Mouse (Mus musculus): ENCODE measurements around the gene Zfp423.

Zfp423 gene

DNA sequence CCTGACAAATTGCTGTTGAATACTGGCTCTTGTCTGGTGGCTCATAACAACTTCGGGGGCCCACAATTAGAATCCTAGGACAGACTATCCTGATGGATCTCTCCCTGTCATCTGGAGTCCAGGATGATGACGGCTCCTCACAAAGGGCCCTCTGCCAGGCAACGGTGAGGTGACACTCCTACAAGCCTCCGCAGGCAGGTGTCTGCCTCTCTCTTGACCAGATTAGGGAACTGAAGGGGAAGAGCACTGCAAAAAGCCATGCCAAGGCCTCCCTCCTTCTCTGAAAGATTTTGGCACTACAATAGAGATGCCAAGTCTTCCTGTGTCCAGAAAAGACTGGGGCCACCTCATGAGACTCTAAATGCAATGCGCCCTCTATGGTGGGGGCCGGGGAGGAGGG lies 7.1 kb downstream of the Zfp423 start:
- DNase-seq (ENCODE audit: low spot score) = no peak

DNA sequence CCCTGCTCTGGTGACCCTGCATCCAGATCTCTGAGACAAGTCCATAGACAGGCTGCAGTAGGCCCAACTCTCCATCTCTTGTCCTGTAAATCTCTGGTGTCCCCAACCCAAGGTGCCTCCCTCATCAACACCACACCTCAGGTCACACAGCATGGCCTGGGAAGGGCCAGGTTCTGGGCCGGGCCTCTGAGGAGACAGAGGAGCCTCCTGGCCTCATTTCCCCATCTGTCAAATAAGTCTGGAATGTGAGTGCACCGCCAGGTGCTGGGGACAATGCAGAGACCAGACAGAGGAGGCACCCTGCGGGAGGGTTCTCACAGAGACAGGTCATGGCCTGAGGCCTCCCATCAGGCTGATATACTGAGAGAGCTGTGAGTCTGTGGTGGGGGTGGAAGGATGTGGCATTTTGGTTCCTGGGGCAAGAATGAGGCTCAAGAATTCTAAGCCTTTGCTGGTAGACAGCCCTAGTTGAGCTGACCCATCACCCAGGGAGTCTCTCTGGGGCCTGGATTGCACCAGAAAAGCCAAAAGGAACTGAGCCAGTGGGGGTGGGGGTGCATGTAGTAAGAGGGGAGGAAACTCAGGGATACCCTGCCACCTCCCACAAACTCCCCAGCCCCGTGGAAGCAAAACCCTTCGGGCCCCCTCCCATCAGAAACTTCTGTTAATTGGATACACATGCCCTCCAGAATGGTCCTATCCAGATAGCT lies 15.0 kb downstream of the Zfp423 start:
- peak; percentile 63 for DNase-seq (ENCODE audit: low spot score)

DNA sequence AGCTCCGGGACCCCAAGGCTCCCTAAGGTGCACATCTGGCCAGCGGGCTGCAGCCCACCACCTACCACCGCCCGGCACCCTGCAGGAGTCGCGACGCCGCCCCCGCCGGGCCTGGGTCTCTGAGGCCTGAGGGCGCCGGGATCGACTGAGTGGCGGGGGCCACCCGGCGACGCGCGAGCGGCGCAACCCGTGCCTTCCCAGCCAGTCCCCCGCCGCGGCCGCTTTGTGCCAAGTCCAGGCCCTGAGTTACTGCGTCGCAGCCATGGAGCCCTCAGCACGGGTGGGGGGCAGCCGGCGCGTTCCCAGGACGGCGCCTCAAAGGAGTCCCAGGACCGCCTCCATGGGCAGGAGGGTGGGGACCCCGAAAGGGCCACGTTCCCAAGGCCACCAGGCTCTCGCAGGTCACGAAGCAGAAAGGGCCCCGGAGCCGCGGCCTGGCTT lies 15.7 kb downstream of the Zfp423 start:
- DNase-seq (ENCODE audit: low spot score) = peak; percentile 24

DNA sequence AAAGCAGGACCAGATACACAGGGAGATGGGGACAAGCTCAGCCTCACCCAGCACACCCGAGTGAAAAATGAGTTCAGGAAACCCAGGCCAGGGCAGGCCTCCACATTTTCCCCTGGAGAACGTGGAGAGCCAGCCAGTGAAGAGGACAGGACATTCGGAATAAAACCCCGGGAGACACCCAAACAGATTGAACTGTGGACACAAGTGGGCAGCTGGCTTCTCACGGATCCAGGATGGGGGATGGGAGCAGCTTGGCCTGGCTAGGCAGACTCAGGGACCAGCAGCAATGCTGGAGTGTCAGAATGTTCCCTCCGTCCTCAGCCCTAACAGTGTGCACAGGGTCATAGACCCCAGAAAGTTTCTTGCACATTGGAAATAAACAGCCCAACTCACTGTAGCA lies 18.7 kb downstream of the Zfp423 start:
- peak; percentile 63 for DNase-seq (ENCODE audit: low spot score)

DNA sequence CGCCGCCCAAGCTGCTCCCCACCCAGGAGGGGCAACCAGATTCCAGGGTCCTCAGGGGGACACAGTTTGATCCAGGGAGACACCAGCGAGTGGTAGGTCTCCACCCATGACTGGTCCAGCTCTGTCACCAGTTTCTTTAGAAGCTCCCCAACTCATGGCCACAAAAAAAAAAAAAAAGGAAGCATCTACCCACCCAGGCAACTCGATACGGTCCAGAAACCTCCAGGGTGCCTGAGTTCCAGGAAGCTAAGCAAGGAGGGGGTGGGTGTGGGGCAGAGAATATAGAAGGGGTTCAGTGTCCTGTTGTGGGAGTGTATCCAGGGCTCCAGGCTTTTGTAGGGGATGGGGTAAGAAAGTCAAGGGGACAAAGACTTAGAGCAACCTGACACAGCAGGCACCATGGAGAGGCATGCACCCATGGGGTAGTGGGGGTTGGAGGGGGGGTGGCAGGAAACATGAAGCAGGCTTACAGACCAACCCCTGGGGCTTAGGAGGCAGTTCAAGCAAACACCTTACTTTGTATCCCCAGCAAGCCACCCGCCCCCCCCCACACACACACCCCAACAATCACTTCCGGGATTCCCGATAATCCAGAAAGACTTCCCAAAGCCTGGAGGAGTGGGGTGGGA lies 20.0 kb downstream of the Zfp423 start:
- no peak for DNase-seq (ENCODE audit: low spot score)

DNA sequence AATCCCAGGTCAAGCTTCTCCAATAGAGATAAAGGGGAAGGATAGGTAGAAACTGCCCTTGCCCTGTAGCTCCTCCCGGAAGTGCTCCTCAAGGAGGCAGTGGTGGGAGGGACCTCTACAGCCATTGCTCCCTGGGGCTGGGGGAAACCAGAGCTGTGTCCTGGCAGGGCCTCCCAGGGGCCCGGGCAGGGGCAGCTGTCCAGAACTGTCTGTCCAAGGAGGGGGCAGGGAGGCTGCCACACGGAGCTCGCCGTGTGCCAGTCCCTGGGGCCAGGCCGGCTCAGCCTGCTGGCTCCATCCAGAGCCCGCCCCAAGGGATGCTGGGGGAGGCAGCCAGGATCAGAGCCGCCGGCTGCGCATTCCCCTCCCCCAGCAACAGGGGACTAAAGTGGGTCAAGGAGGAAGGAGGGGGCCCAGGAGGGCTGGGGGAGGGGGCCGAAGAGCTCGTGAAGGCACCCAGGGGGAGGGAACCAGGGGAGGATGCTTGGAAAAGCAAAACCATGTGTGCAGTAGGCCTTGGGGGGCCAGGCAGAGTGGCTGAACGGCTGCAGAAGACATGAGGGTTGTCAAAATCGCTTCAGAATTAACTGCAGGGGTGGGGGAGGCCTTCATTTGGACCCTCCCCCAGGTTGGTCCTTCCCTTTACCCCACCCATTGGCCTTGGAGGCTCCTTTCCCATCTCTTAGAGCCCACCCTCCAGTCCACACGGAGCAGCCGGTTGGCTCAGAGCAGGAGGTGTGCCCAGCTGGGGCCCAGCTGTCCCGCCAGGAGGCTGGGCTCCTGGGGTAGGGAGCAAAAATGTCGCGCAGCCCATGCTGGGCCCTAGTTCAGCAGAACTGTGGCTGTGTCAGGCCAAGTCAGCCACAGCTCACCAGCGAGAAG lies 20.8 kb downstream of the Zfp423 start:
- DNase-seq (ENCODE audit: low spot score) = peak; percentile 84

DNA sequence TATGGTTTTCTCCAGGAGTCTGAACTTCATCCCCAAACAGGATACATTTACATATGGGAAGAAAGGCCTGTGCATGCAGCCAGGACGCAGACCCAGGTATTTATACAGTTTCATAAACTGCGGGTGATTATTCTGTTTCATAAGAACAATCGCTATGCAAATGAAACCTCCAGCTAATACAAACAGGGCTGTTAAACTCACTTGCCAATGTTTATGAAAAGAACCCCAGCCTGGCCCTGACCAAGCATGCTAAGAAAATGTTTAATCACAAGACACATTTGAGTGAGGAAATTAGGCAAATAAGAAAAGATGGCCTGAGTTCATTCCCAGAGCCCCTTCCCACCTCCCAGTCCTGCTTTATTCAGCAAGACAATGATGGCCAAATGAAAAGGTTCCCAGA lies 22.2 kb downstream of the Zfp423 start:
- DNase-seq (ENCODE audit: low spot score) = no peak

DNA sequence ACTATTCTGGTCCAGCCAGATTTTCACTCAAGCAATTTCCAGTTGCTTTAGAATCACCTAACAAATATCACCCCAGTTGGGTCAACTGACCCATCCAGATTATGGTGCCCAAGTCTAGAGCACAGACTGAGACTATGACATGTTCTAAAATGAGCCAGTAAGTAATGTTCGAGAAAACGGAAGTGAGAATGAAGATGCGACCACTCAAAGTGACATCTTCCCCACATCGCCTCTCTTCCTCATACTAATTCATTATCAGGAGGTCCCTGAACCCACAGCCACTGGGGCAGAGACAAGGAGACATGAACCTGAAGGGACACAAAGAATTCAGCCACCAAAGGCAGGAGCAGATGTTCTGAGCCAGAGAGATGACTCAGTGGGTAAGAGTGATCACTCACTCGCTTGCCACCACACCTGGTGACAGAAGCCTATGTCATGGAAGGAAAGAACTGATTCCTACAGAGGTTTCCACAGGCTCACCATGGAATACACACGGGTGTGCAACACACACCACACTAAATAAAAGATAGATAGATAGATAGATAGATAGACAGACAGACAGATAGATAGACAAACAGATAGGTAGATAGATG lies 24.2 kb downstream of the Zfp423 start:
- no peak for DNase-seq (ENCODE audit: low spot score)

DNA sequence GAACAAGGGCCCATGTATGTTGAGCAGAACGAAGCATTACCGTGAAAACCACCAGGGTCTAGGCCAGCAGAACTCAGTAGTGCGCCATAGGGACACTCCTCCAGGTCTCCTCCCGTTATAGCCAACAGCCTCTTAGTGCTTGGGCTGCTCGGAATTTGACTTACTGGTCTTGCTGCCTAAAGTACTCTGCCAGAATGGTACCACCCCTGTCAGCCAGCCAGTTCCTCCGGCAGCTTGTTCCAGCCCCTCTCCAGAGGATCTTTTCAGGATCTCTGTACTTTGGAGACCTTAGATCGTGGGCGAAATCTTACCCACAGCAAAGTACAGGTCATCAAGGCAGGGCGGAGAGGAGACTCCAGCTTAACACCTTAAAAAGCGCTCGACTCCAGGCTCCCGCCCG lies 25.2 kb downstream of the Zfp423 start:
- no peak for DNase-seq (ENCODE audit: low spot score)

DNA sequence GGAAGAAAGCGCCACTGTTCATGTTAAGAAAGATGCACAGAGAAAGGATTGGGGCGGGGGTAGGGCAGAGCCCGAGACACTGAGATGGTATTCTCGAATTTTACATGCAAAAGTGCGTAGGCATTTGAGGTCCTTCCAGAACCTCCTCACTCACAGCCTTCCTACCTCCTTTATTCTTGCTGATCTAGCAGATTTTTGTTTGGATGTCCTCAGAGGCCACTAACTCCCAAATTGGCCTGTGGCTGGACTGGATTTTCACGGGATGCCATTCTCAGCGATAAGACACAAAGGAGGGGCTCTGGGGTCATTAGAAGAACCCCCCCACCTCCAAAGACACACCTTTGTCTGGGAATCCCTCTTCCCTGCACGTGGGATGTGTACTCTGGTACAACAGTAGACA lies 25.6 kb downstream of the Zfp423 start:
- no peak for DNase-seq (ENCODE audit: low spot score)

DNA sequence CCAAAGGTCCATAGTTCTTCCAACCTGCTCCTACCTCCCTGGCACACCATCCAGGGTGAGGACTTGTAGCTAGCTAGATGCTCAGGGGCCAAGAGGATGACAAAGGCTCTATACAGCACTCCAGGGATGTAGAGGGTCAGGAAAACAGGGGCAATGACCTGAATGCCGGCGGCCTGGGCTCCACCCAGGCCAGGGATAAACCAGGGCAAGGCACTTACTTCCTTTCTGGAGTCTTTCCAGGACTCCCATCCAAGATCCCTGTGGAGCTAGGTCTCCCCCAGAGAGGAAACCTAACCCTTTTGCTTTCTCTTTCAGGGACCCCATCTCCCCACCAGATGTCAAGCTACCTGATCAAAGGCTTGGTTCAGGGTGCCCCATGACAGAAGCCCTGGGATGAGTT lies 30.5 kb downstream of the Zfp423 start:
- DNase-seq (ENCODE audit: low spot score) = peak; percentile 3

DNA sequence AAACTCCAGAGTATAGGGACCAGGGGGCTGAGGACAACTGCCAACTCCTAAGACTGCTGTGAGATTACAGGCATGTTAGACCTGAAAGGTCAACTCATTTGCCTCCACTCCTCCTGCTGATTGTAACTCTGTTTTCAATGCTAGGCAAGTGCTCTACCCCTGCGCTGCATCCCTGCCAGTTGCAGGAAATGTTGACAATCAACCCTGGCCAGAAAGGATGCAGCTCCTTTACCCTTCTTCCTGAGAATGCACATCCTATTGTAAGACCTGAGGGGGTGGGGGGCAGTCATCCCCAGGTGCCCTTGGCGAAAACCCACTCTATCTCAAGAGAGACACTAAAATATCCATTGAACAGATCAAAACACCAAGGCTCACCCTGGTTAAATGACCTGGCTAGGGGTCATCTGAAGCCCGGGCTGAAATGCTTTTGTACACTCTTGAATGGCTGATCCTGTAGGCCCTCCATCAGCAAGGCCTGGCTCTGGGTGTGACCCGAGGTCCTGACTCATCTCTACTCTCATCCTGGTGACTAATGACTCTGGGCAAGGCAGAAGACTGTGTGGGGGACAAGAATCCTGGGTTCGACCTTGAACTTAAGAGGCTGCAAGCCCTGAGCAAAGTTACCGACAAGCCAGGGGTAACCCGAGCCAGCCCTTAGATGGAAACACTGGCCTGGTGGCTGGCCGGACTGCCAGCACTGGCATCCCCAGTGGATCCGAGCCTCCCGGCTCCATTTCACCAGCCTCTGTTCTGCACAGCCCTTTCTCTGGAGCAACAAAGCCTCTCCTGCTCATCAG lies 32.2 kb downstream of the Zfp423 start:
- peak; percentile 24 for DNase-seq (ENCODE audit: low spot score)

DNA sequence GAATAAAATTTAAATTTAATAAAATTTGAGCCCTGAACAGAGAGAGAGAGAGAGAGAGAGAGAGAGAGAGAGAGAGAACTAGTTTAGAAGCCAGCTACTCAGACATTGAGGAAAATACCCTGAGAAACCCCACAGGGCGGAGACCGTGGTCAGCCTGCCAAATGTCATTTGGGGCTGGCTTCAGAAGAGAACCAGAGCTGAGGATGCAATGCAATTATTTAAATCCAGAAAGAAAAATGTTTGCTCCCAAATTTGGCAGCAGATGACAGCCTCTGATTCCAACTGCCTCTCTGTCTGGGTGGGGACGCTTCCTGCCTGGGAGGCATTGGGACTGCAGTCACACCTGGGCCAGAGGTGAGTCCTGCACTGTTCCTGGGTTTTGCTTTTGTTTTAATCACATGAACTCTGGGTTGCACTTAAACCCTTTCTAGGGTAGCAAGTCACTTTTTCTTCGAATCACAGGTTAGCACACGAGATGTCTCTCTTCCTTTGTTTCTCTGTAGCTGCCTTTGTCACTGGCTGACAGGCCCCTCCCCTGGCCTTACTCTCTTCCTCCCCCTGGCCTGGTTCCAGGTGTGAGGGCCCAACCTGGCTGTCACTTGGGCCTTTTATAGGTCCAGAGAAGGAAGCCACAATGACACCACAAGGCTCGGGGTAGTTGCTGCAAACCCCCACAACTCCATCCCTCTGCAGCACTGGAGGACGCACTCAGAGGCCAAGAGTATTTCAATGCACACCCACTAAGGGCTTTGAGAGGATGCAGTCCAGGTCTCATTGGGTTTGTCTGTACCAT lies 33.1 kb downstream of the Zfp423 start:
- DNase-seq (ENCODE audit: low spot score) = no peak

DNA sequence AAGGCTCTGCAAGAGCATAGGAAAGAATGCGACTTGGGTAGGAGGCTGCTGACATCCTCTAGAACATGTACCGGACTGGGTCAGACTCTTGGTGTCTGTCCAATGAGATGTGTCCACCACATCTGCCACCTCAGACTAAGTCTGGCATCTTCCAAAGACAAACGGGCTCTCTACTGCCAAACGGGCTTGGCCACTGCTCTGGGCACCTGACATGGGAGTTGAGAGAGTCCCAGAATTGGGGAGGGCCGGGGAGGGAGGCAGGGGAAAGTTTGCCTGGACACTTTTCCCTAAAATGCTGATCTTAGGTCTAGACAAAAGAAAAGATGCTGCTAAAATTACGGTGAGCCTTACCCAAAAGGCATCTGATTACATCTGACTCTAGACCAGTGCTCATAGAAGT lies 36.5 kb downstream of the Zfp423 start:
- no peak for DNase-seq (ENCODE audit: low spot score)

DNA sequence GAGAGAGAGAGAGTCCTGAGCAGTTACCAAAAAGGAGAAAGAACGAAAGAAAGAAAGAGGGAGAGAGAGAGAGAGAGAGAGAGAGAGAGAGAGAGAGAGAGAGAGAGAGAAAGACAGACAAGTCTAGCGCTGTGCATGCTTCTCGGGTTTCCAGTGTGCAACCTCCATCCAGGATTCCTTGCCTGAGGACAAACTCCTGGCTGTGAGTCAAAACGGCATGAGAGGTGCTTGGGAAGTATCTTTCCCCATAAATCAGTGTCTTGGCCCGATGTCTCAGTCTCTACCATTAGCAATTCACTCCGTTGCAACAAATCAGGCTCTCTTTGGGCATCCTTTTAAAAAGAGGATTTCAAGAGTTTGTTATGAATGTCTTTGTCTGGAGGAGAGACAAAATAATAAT lies 36.9 kb downstream of the Zfp423 start:
- DNase-seq (ENCODE audit: low spot score) = no peak

DNA sequence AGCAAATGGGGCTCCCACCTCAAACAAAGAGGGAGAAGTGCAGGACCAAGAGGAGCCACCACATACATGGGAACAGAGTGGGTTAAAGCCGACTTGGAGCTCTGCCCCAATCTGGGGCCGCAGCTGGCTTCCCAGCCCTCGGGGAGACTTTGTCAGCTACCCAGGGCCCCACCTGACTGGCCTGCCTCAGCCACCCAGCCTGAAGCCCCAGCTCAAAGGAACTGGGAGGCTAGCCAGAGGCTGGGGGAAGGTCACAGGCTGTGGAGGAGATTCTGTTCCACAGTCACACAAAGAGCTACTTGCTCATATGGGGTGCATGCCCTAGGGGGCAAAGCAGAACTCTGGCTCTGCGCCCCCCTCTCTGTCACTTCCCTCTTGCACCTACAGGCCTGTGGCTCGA lies 41.4 kb downstream of the Zfp423 start:
- no peak for DNase-seq (ENCODE audit: low spot score)

DNA sequence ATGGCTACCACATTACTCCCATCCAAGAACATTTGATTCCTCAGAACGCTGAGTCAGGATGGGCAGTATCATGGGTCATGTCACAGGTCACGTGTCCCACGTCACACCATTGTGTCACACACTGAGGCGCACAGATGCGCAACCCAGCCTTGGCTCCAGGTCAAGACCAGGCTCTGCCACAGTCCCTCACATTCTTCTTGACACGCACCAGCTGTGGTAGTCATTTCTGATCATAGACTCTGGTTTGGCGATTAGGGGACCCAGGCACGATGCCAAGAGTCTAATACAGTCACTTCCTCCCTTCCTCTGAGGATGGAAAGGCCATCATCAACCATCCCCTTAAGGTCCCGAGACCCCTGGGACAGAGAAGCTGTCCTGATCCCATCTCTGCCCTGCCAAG lies 43.6 kb downstream of the Zfp423 start:
- no peak for DNase-seq (ENCODE audit: low spot score)

DNA sequence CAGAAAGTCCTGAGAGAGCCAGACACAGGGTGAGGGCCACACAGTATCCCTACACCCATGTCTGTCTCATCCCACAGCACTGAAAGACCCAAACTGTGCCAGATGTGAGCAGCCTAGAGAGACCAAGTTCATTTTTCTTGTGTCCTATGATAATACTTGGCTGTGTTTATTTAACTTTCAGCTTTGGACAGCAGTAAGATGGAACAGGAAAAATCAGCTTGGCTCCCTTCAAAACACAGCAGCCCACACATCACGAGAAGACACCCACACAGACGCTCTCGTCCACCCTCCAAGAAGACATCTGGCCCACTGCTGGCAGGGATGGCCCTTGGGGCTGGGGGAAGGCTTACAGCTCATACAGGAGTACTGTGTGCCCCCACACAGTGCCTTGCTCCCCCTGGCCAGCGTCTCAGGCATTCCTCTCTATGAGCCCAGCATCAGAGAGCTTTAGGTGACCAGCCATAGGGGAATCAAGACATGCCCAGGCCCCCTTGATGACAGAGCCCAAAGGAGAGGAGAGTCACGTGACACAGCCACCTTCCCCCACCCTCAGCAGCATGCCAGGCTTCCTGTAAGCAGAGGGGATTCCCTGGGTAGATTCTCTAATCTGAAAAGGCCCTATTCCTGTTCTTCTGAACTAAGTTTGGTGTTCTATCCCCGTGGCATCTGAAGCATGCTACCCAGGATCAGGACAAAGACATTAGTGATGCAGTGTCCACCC lies 45.0 kb downstream of the Zfp423 start:
- no peak for DNase-seq (ENCODE audit: low spot score)

DNA sequence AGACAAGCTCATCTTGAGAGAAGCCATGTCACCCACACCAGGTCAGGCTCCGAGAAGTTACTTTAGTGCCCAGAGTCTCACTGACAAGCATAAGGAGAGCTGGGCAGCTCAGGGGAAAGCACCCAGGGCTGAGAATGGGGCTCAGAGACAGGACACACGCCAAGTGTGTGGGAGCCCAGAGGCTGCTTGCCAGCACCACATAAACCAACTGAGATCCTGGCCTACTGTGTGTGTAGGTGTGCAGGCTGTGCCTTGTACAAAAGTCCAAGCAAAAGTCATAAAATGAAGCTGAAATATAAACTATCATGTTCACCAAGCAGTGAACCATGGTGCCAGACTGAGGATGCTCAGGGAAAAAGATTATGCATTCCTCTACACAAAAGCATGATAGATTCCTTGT lies 50.5 kb downstream of the Zfp423 start:
- no peak for DNase-seq (ENCODE audit: low spot score)

DNA sequence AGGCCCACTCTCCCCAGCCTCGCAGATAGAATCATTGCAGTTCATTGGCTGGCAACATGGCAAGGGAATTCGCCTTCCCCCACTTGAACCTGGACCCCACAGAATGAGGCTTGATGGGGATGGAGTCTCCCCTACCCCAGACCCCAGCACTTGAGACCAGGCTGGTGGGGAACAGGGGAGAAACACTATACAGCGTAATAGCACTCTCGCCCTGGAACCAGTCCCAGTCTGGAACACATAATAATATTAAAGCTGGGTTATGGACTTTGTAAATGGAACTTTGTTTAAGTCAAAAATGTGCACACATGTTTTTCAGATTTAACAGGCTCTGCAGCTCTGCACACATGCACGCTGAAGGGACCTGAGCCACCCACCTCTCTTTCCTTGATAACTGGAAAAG lies 54.0 kb downstream of the Zfp423 start:
- no peak for DNase-seq (ENCODE audit: low spot score)

Data from embryo, embryonic 10 days (tissue).